Mouse (Mus musculus) retina, adult 2 months (tissue): Measurements from ENCODE around the gene Pex12.
"Not testable (repeated sequence)": the region's sequence is repeated elsewhere in the genome, so short reads cannot be mapped to it uniquely, and the experiment has no call there.

ENCODE experiments used
- DNase-seq: peaks from one replicate; pipeline ENCODE4 v3.0.0-alpha.2; 2012; ENCODE audit warnings: low read depth, low spot score

Gene Pex12

GRCm38 (mm10) chr11:83302526-83303251 is at the start of gene Pex12:
Gene Pex12, minus strand, starts transcription at chr11:83302586.
- peak; percentile 97 for DNase-seq

GRCm38 (mm10) chr11:83341716-83342245 is 39.4 kb upstream of the Pex12 start:
- DNase-seq, result no peak

GRCm38 (mm10) chr11:83339705-83340104 is 37.3 kb upstream of the Pex12 start:
- DNase-seq, result no peak

GRCm38 (mm10) chr11:83335826-83336225 is 33.4 kb upstream of the Pex12 start:
- DNase-seq, result no peak

DNA sequence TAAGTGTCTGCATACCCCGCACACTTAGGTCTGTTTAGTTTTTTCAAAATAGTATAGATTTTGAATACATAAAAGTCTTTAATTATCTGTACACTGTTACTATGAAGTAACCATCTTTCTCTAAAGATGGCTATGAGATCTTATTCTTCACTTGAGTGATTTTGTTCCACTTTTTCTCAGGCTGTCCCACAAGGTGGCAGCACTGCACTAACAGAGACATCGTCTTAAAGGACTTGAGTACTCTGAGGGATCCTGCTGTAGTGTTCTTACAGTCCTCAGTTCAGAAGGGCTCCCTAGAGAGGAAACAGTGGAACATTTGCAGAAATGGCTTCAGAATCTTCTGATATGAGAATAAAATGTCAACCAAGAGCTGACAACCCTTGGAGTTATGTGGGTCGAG is 25.0 kb upstream of the Pex12 start:
- DNase-seq, result peak; percentile 43

- not testable (repeated sequence) for DNase-seq
These were observed 24.3 kb upstream of the Pex12 start for GRCm38 (mm10) chr11:83326692-83327091.

DNA sequence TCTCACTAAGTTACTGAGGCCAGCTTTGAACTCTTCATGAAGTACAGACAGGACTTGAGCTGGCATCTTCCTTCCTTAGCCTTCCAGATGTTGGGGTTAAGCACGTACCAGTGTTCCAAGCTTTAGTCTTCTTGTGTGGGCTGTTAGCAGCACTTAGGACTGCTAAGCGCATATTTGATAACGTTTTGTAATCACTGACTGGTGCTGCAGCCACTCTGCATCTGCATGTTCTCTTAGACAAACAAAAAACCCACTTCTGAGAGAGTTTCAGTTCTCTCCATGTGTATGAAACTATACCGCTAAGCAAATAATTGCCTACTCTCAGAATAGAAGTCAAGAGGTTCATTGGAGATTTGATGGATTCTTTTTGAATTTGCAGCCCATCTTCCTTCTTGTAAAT is 16.7 kb upstream of the Pex12 start:
- no peak for DNase-seq

GRCm38 (mm10) chr11:83312471-83312870 is 10.1 kb upstream of the Pex12 start:
- no peak for DNase-seq

DNA sequence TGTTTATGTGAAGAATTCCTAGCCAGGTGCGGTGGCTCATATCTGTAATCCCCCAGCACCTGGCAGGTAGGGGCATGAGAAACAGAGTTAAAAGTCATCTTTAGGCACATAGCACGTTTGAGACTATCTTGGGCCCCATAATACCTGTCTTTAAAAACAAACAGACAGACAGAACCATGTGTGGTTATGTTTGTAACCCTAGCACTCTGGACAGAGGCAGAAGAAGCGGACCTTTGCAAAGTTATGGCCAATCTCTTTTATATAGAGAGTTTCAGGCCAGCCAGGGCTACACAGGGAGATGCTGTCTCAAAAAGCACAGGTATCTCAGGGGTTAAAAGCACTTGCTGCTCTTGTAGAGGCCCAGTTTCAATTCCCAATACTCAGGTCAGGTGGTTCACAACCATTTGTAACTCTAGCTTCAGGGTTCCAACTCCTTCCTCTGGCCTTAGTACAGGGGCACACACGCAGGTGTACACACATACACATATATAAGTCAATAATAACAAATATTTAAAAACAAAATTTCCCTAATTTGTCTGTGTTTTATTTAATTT is 4.4 kb upstream of the Pex12 start:
- no peak for DNase-seq

DNA sequence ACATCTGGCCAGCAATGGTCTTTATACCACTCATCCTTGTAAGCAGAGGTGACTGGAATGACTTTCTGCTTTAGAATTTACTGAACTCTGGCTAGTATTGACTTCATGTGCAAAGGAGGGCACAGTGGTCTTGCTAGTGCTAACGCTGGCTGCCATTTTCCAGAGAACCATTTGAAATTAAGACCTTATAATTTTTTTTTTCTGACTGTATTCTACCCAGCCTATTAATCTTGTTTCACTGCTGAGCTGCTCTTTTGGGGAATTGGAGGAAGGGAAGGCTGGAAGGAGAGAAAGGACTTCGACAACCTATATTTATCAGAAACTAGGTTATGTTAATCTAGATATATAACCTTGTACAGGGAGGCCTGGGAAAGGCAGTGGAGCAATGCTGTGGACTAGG is 2.1 kb upstream of the Pex12 start:
- DNase-seq, result no peak

GRCm38 (mm10) chr11:83303751-83304150 is 1.4 kb upstream of the Pex12 start:
- DNase-seq, result no peak

GRCm38 (mm10) chr11:83302124-83302523 is 262 bp downstream of the Pex12 start:
- DNase-seq, result no peak

DNA sequence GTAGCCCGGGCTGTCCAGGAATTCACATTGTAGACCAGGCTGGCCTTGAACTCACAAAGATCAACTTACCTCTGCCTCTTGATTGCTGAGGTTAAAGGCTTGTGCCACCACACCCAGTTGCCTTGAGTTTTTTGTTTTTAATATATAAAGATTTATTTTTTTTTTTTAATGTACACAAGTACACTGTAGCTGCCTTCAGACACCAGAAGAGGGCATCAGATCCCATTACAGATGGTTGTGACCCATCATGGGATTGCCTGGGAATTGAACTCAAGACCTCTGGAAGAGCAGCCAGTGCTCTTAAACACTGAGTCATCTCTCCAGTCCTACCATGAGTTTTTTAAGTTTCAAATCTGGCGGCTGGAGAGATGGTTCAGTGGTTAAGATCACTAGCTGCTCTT is 955 bp downstream of the Pex12 start:
- no peak for DNase-seq

DNA sequence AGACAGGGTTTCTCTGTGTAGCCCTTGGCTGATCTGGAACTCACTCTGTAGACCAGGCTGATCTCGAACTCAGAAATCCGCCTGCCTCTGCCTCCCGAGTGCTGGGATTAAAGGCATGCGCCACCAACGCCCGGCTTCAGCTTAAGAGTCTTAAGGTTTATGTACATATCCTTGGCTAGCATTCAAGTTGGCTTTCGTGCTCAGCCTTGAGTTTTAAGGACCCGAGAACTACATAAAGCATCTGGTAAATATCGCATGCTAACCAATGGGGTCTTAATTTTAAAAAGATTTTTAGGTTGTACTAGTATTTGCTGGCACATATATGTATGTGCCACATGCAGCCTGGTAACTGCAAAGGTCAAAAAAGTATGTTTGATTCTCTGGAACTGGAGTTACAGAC is 2.7 kb downstream of the Pex12 start:
- no peak for DNase-seq

DNA sequence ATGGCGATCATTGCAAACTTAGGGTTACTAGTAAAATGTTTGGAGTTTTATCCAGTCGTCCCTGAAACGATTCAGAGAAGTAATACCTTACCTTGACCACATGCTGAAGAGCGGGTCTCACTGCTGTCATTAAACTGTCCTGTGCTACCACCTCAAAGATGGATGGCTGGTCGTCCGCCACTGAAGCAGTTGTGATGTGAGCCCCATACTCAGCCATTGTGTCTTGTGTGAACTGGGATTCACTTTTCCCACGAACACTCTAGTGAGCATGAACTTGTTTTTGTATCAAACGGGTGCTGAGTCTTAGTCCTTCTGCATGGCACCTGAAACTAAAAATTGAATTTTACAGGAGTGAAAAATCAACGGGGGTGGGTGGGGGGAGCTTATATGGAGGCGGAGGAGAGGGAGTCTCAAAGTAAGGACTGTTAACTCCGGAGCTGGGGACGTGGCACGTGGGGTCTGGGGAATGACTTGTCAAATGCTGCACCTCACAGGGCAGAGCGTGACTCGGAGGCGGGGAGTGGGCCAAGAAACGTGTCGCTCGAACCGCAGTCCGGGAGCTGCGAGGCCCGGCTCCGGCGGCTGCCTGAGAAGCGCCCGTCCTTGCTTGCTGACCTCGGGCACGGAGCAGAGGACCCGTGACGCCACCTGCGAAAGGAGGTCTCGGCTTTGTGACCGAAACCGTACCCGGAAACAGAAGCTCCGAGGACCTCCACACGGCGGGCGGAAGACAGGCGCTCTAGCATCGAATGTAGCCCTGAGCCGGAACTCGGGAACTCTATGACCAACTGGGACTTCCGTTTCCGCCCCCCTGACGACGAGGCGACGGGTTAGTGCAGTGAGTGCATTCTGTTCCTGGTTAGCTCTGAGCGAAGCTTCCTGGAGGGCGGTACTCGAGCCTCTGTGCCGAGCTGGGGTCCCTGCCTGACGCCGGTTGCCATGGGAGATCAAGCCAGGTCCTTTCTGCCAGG is 3.9 kb downstream of the Pex12 start, which contains the start of gene Ap2b1:
Gene Ap2b1 (plus strand): TSS at position 800 of the 971 bp plus-strand sequence.
- peak; percentile 87 for DNase-seq

DNA sequence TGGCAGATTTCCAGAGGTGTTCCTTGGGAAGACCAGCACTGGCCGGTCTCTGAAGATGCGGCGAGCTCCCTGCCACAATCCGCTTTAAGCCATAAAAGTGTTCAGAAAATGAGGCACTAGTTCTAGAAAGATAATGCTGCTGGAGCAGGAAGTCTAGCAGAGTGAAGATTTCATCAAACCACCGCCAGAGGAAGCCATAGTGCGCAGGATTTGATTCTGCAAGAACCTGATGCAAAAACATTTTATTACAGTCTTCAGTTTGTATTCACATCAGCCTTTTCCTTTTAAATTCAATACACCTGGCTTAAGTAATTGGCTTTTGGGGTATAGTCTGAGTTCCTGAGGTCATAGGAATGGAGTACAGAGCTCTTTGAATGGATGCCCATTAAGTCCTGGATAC is 4.6 kb downstream of the Pex12 start:
- DNase-seq, result no peak

DNA sequence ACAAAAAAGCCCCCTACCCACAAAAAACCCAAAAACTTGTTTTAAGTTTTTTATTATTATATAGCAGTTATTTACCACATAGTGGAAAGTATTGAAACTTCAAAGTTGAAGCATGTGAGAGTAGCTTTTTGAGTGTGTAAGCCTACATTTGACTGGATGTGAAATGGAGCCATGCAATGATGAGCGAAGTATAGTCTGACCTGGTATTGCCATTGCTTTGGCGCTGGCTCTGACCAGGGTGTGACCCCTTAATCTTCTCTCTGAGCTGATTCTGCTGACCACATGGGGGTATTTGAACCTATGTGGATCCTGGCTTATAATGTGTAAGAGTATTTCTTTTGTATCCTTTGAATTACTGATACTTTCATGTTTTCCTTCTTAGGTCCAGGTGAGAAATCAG is 8.3 kb downstream of the Pex12 start:
- DNase-seq, result no peak

GRCm38 (mm10) chr11:83293182-83293581 is 9.2 kb downstream of the Pex12 start:
- no peak for DNase-seq

- DNase-seq, result no peak
These were observed 10.2 kb downstream of the Pex12 start for GRCm38 (mm10) chr11:83292251-83292587.

- peak; percentile 88 for DNase-seq
These were observed 10.8 kb downstream of the Pex12 start for GRCm38 (mm10) chr11:83291375-83292250.

- DNase-seq, result no peak
These were observed 12.8 kb downstream of the Pex12 start for GRCm38 (mm10) chr11:83289633-83290032.
